Mouse (Mus musculus): ENCODE measurements around the gene Gba. TPM values are rescaled to one million over a fixed set of nuclear protein-coding genes. Genes with fewer than 3 reads are reported as not detected.

The Gba gene
- polyA plus RNA-seq, 1 experiment, result 52.5 TPM

GRCm38 (mm10) chr3:89244158-89244981 lies 41.6 kb downstream of the Gba start:
- H3K4me3 ChIP-seq, result peak overlapping the region; percentile 90
- H3ac ChIP-seq (ENCODE audit: control insufficient read depth, insufficient read length), result peak overlapping the region; percentile 44
- TF ChIP-seq MYOD1 (IDR thresholded peaks at IDR 0.05; ENCODE audit: control insufficient read depth in 1 of 3, insufficient read length in 2 of 3, low read depth in 2 of 3), result peak in 1 of 3 experiments; percentile 54
- no peak for TF ChIP-seq SRF (IDR thresholded peaks at IDR 0.05; ENCODE audit: control insufficient read depth, insufficient read length, low read depth)
- no peaks in the 10 kb centered on the region for H3K27me3 ChIP-seq (ENCODE audit: control insufficient read depth, insufficient read depth, insufficient read length)
- peaks cover 20% of the 10 kb centered on the region for H3K36me3 ChIP-seq (ENCODE audit: control insufficient read depth, insufficient read depth)
- peak overlapping the region; percentile 61 for H3K4me2 ChIP-seq (ENCODE audit: low read depth)
- peaks cover 23% of the 10 kb centered on the region for H3K79me2 ChIP-seq (ENCODE audit: control insufficient read depth, insufficient read depth)

GRCm38 (mm10) chr3:89244982-89245687 lies 42.4 kb downstream of the Gba start:
- Histone ChIP-seq H3K27me3 (ENCODE audit: control insufficient read depth, insufficient read depth, insufficient read length) (no peaks in the 10 kb centered on the region), H3ac (ENCODE audit: control insufficient read depth, insufficient read length) (peak overlapping the region; percentile 44), H3K36me3 (ENCODE audit: control insufficient read depth, insufficient read depth) (peaks cover 24% of the 10 kb centered on the region), H3K4me2 (ENCODE audit: low read depth) (peak overlapping the region; percentile 87), H3K4me3 (peak overlapping the region; percentile 90), H3K79me2 (ENCODE audit: control insufficient read depth, insufficient read depth) (peaks cover 23% of the 10 kb centered on the region)
- TF ChIP-seq MYOG (IDR thresholded peaks at IDR 0.05; ENCODE audit: control insufficient read depth in 1 of 3, insufficient read depth in 1 of 3, insufficient read length in 2 of 3, low read depth in 2 of 3), result peak in 1 of 3 experiments; percentile 10
- no peak for TF ChIP-seq REST (IDR thresholded peaks at IDR 0.05; ENCODE audit: insufficient read depth, insufficient read length)
- no peak for TF ChIP-seq CEBPB (IDR thresholded peaks at IDR 0.05; ENCODE audit: insufficient read depth, poor library complexity, severe bottlenecking)
- TF ChIP-seq SRF (IDR thresholded peaks at IDR 0.05; ENCODE audit: control insufficient read depth, insufficient read length, low read depth), result no peak
- TF ChIP-seq MAX (IDR thresholded peaks at IDR 0.05; ENCODE audit: low read depth), result no peak

GRCm38 (mm10) chr3:89245688-89246171 lies 43.0 kb downstream of the Gba start, which contains the start of gene Krtcap2:
Krtcap2 (plus strand) TSS chr3:89245966.
- Histone ChIP-seq H3ac (ENCODE audit: control insufficient read depth, insufficient read length) (peak within 1 kb of the TSS; percentile 44), H3K4me2 (ENCODE audit: low read depth) (peak within 1 kb of the TSS; percentile 87), H3K27me3 (ENCODE audit: control insufficient read depth, insufficient read depth, insufficient read length) (no peaks in the 10 kb centered on the region), H3K36me3 (ENCODE audit: control insufficient read depth, insufficient read depth) (peaks cover 24% of the 10 kb centered on the region), H3K79me2 (ENCODE audit: control insufficient read depth, insufficient read depth) (peaks cover 23% of the 10 kb centered on the region), H3K4me3 (peak within 1 kb of the TSS; percentile 90)
- peak; percentile 58 for TF ChIP-seq USF1 (IDR thresholded peaks at IDR 0.05; ENCODE audit: low read depth)
- no peak for TF ChIP-seq MYOG (IDR thresholded peaks at IDR 0.05; ENCODE audit: control insufficient read depth in 1 of 3, insufficient read depth in 1 of 3, insufficient read length in 2 of 3, low read depth in 2 of 3)
- TF ChIP-seq MYOD1 (IDR thresholded peaks at IDR 0.05; ENCODE audit: control insufficient read depth in 1 of 3, insufficient read length in 2 of 3, low read depth in 2 of 3), result no peak
- peak; percentile 51 for TF ChIP-seq POLR2A (IDR thresholded peaks at IDR 0.05; ENCODE audit: insufficient read length, low read depth)
- peak; percentile 31 for TF ChIP-seq MAX (IDR thresholded peaks at IDR 0.05; ENCODE audit: low read depth)
- TF ChIP-seq SRF (IDR thresholded peaks at IDR 0.05; ENCODE audit: control insufficient read depth, insufficient read length, low read depth), result no peak

- no peaks in the 10 kb centered on the region for H3K27me3 ChIP-seq (ENCODE audit: control insufficient read depth, insufficient read depth, insufficient read length)
- peak within 1 kb of the TSS; percentile 90 for H3K4me3 ChIP-seq
- peaks cover 23% of the 10 kb centered on the region for H3K79me2 ChIP-seq (ENCODE audit: control insufficient read depth, insufficient read depth)
- peak within 1 kb of the TSS; percentile 44 for H3ac ChIP-seq (ENCODE audit: control insufficient read depth, insufficient read length)
- peak; percentile 81 for TF ChIP-seq POLR2AphosphoS2 (IDR thresholded peaks at IDR 0.05; ENCODE audit: insufficient read length, low read depth)
- TF ChIP-seq USF1 (IDR thresholded peaks at IDR 0.05; ENCODE audit: low read depth), result no peak
- TF ChIP-seq MYOD1 (IDR thresholded peaks at IDR 0.05; ENCODE audit: control insufficient read depth in 1 of 3, insufficient read length in 2 of 3, low read depth in 2 of 3), result no peak
- peak; percentile 56 for TF ChIP-seq POLR2A (IDR thresholded peaks at IDR 0.05; ENCODE audit: insufficient read length, low read depth)
- TF ChIP-seq E2F4 (IDR thresholded peaks at IDR 0.05; ENCODE audit: insufficient read depth), result no peak
- peak; percentile 11 for TF ChIP-seq MAX (IDR thresholded peaks at IDR 0.05; ENCODE audit: low read depth)
- no peak for TF ChIP-seq MYOG (IDR thresholded peaks at IDR 0.05; ENCODE audit: control insufficient read depth in 1 of 3, insufficient read depth in 1 of 3, insufficient read length in 2 of 3, low read depth in 2 of 3)
- peak; percentile 69 for TF ChIP-seq SRF (IDR thresholded peaks at IDR 0.05; ENCODE audit: control insufficient read depth, insufficient read length, low read depth)
- TF ChIP-seq TCF12 (IDR thresholded peaks at IDR 0.05; ENCODE audit: insufficient read depth, poor library complexity, severe bottlenecking), result no peak
- peak; percentile 93 for TF ChIP-seq CEBPB (IDR thresholded peaks at IDR 0.05; ENCODE audit: insufficient read depth, poor library complexity, severe bottlenecking)
- no peak for TF ChIP-seq REST (IDR thresholded peaks at IDR 0.05; ENCODE audit: insufficient read depth, insufficient read length)
- TF ChIP-seq TCF3 (IDR thresholded peaks at IDR 0.05; ENCODE audit: insufficient read length, low read depth), result no peak
- H3K4me2 ChIP-seq (ENCODE audit: low read depth), result peak within 1 kb of the TSS; percentile 87
- peaks cover 23% of the 10 kb centered on the region for H3K36me3 ChIP-seq (ENCODE audit: control insufficient read depth, insufficient read depth)
Measured at GRCm38 (mm10) chr3:89246261-89247100, 43.8 kb downstream of the Gba start, which contains the start of gene Trim46. Trim46 (minus strand) TSS chr3:89246309.

Measured in myocyte (in vitro differentiated cells).